Comparison of ENCODE assay signal across 8 mouse cellular contexts in the genomic region with DNA sequence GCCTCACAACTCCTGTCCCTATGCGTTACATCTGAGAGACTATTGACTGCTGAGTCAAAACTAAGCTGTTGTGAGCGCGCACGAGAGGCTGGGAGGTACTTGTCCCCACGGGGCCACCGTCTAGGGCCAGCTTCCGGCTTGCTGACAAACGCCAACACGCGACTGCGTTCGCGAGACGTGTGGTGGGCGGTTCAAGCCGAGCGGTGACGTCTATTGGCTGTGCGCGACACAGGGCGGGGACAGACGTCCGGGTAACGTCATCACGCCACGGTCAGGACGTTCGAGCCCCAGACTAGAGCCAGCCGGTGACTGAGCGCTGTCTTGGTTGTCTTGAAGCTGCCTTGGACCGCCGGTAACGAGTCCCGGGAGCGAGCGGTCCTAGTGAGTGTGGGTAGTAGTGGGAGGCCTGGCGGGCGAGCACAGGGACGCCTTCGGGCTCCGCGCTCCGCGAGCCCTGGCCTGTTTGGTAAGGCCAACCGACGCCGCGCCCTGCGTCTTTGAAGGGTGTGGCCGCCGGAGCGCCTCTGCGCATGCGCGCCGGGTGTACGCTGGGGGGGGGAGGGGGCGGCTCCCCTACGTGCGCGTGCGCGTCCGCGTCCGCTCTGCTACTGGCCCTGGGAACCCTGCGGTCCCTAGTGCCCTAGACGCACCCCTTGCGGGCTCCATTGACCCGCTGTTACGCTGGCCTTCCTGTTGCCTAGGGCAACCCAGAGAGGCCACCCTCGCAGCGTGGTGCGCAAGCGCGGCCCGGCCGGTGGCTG. TPM values are rescaled to one million over a fixed set of nuclear protein-coding genes. Genes with fewer than 3 reads are reported as not detected.
A peak's percentile ranks its signal among the peaks of the same experiment; 100 is the strongest.
DNase-seq lines count a peak whose midpoint lies in the region; ATAC-seq and TF ChIP-seq lines count a peak whose summit lies in the region.

A gene (plus strand): TSS at position 269 of the 761 bp plus-strand sequence.

- peak; percentile 93 for TF ChIP-seq POLR2A in testis, adult 2 months (IDR thresholded peaks at IDR 0.05; ENCODE audit: control insufficient read depth, low read depth, low read length)

- WGBS in forebrain, embryonic 12.5 days = under 1% methylated on average over 50 of the region's 78 CpGs
- under 1% methylated on average over 78 of the region's 78 CpGs for WGBS in heart, postnatal 0 days
- under 1% methylated on average over 77 of the region's 78 CpGs for WGBS in liver, embryonic 16.5 days (ENCODE audit: insufficient replicate concordance)
- WGBS in neural tube, embryonic 13.5 days = under 1% methylated on average over 74 of the region's 78 CpGs

- no peak for TF ChIP-seq CTCF in E14TG2a.4 (conservative IDR thresholded peaks at IDR 0.05; ENCODE audit: low read length)
- peak; percentile 5; the same call in 1 of the 2 replicates for TF ChIP-seq CTCF in heart, postnatal 0 days (IDR thresholded peaks at IDR 0.05; ENCODE audit: low read depth)
- no peak for TF ChIP-seq CTCF in testis, adult 2 months (IDR thresholded peaks at IDR 0.05; ENCODE audit: control insufficient read depth, insufficient read depth, insufficient replicate concordance, low read depth, low read length)

- H3K36me3 ChIP-seq in E14TG2a.4 (ENCODE audit: insufficient read depth, low read length) = peaks cover 73% of the 10 kb centered on the region
- peaks cover 62% of the 10 kb centered on the region for H3K36me3 ChIP-seq in forebrain, embryonic 12.5 days (replicated peaks)
- peaks cover 39% of the 10 kb centered on the region for H3K36me3 ChIP-seq in heart, postnatal 0 days (replicated peaks; ENCODE audit: control insufficient read depth, insufficient read depth, low read length)
- H3K36me3 ChIP-seq in liver, embryonic 16.5 days (ENCODE audit: control insufficient read depth, insufficient read depth) = peaks cover 36% of the 10 kb centered on the region
- H3K36me3 ChIP-seq in neural tube, embryonic 13.5 days = peaks cover 57% of the 10 kb centered on the region
- H3K36me3 ChIP-seq in testis, adult 2 months (ENCODE audit: control insufficient read depth, insufficient read depth, low read length) = no peaks in the 10 kb centered on the region

- peak within 1 kb of the TSS; percentile 95 for H3K4me3 ChIP-seq in E14TG2a.4 (replicated peaks; ENCODE audit: low read length)
- H3K4me3 ChIP-seq in forebrain, embryonic 12.5 days (replicated peaks) = peak within 1 kb of the TSS; percentile 81
- peak within 1 kb of the TSS; percentile 58 for H3K4me3 ChIP-seq in heart, postnatal 0 days (ENCODE audit: low read depth, low read length)
- H3K4me3 ChIP-seq in liver, embryonic 16.5 days (ENCODE audit: low read depth, low read length) = peak within 1 kb of the TSS; percentile 84
- peak within 1 kb of the TSS; percentile 81 for H3K4me3 ChIP-seq in neural tube, embryonic 13.5 days
- H3K4me3 ChIP-seq in testis, adult 2 months (ENCODE audit: control insufficient read depth, low read depth, low read length) = peak within 1 kb of the TSS; percentile 94

- no peaks in the 10 kb centered on the region for H3K9me3 ChIP-seq in E14TG2a.4 (ENCODE audit: low read length)
- no peaks in the 10 kb centered on the region for H3K9me3 ChIP-seq in forebrain, embryonic 12.5 days
- no peaks in the 10 kb centered on the region for H3K9me3 ChIP-seq in heart, postnatal 0 days (replicated peaks; ENCODE audit: control insufficient read depth, low read length)
- no peaks in the 10 kb centered on the region for H3K9me3 ChIP-seq in liver, embryonic 16.5 days (replicated peaks; ENCODE audit: control insufficient read depth, low read length)
- H3K9me3 ChIP-seq in neural tube, embryonic 13.5 days = no peaks in the 10 kb centered on the region

- H3K27me3 ChIP-seq in E14TG2a.4 (ENCODE audit: insufficient read depth, low read length) = no peaks in the 10 kb centered on the region
- H3K27me3 ChIP-seq in forebrain, embryonic 12.5 days = no peaks in the 10 kb centered on the region
- no peaks in the 10 kb centered on the region for H3K27me3 ChIP-seq in heart, postnatal 0 days (ENCODE audit: control insufficient read depth, insufficient read depth, low read length)
- H3K27me3 ChIP-seq in liver, embryonic 16.5 days (ENCODE audit: control insufficient read depth, insufficient read depth, low read depth, low read length) = no peaks in the 10 kb centered on the region
- no peaks in the 10 kb centered on the region for H3K27me3 ChIP-seq in neural tube, embryonic 13.5 days
- no peaks in the 10 kb centered on the region for H3K27me3 ChIP-seq in testis, adult 2 months (ENCODE audit: control insufficient read depth, insufficient read depth, low read length)

- peak within 1 kb of the TSS; percentile 77 for H3K9ac ChIP-seq in forebrain, embryonic 12.5 days
- H3K9ac ChIP-seq in heart, postnatal 0 days (replicated peaks; ENCODE audit: low read depth, low read length) = peak within 1 kb of the TSS; percentile 73
- peak within 1 kb of the TSS; percentile 95 for H3K9ac ChIP-seq in liver, embryonic 16.5 days (ENCODE audit: low read depth, low read length)
- H3K9ac ChIP-seq in neural tube, embryonic 13.5 days = peak within 1 kb of the TSS; percentile 82

- TF ChIP-seq EP300 in heart, postnatal 0 days (IDR thresholded peaks at IDR 0.05; ENCODE audit: low read depth) = peak; percentile 93

- peak within 1 kb of the TSS; percentile 92 for H3K27ac ChIP-seq in forebrain, embryonic 12.5 days
- H3K27ac ChIP-seq in heart, postnatal 0 days (ENCODE audit: low read depth) = peak within 1 kb of the TSS; percentile 94
- peak within 1 kb of the TSS; percentile 96 for H3K27ac ChIP-seq in liver, embryonic 16.5 days (ENCODE audit: low read length)
- peak within 1 kb of the TSS; percentile 97 for H3K27ac ChIP-seq in neural tube, embryonic 13.5 days (replicated peaks)
- peak within 1 kb of the TSS; percentile 99 for H3K27ac ChIP-seq in testis, adult 2 months (ENCODE audit: control insufficient read depth, insufficient read depth, low read depth, low read length)

- peak; percentile 97 for DNase-seq in c-Kit-positive CD71-positive TER-119-positive erythroid progenitor cells, embryonic 14.5 days (ENCODE audit: low spot score)
- peak; percentile 97 for DNase-seq in heart, postnatal 0 days (ENCODE audit: low spot score)
- peak; percentile 99 for DNase-seq in kidney, postnatal 4 days

- peak; percentile 98 for ATAC-seq in forebrain, embryonic 12.5 days (ENCODE audit: low FRiP score)
- peak; percentile 99 for ATAC-seq in heart, postnatal 0 days (ENCODE audit: insufficient read depth, low read depth)
- ATAC-seq in liver, embryonic 16.5 days (ENCODE audit: low read depth) = peak; percentile 95
- peak; percentile 99 for ATAC-seq in neural tube, embryonic 13.5 days (ENCODE audit: low read depth)

- H3K4me1 ChIP-seq in E14TG2a.4 (replicated peaks; ENCODE audit: low read depth, low read length) = peaks cover 71% of the 10 kb centered on the region
- peaks cover 17% of the 10 kb centered on the region for H3K4me1 ChIP-seq in forebrain, embryonic 12.5 days
- peaks cover 7% of the 10 kb centered on the region; the same call in 1 of the 2 replicates for H3K4me1 ChIP-seq in heart, postnatal 0 days (ENCODE audit: control insufficient read depth, insufficient read depth)
- H3K4me1 ChIP-seq in liver, embryonic 16.5 days (ENCODE audit: control insufficient read depth, low read depth, low read length) = peaks cover 15% of the 10 kb centered on the region
- H3K4me1 ChIP-seq in neural tube, embryonic 13.5 days (replicated peaks) = peaks cover 33% of the 10 kb centered on the region
- peaks cover 2% of the 10 kb centered on the region; the same call in 1 of the 2 replicates for H3K4me1 ChIP-seq in testis, adult 2 months (ENCODE audit: control insufficient read depth, insufficient read depth, low read length)

- peak within 1 kb of the TSS; percentile 81 for H3K4me2 ChIP-seq in forebrain, embryonic 12.5 days
- peak within 1 kb of the TSS; percentile 80 for H3K4me2 ChIP-seq in heart, postnatal 0 days (ENCODE audit: low read depth, low read length)
- peak within 1 kb of the TSS; percentile 90 for H3K4me2 ChIP-seq in liver, embryonic 16.5 days (ENCODE audit: low read depth, low read length)
- peak within 1 kb of the TSS; percentile 89 for H3K4me2 ChIP-seq in neural tube, embryonic 13.5 days

RNA-seq across cellular contexts. Expression of the gene that starts here (rescaled TPM):
- polyA plus RNA-seq in forebrain, embryonic 12.5 days (2016; fragmentation: Nextera tagmentation; extraction: Ambion mirVana) = 104 and 115 TPM in 2 replicates
- total RNA-seq in heart, postnatal 0 days (2014; rRNA removed; ENCODE audit: low replicate concordance) = 112 and 139 TPM in 2 replicates
- 12.9 and 16.0 TPM in 2 replicates for polyA plus RNA-seq in heart, postnatal 0 days (2015; fragmentation: Nextera tagmentation; extraction: Ambion mirVana)
- polyA plus RNA-seq in liver, embryonic 16.5 days (2015; fragmentation: Nextera tagmentation; extraction: Ambion mirVana) = 20.2 and 23.4 TPM in 2 replicates
- polyA plus RNA-seq in neural tube, embryonic 13.5 days (2015; fragmentation: Nextera tagmentation; extraction: Ambion mirVana) = 78.0 and 79.6 TPM in 2 replicates
- polyA plus RNA-seq in testis, adult 2 months (2012; rRNA removed) = 469 and 559 TPM in 2 replicates

Comparison
In these comparisons a context has a peak if more than half of its experiments do, and no peak if none do; other contexts are left out.
1. Peak in every context shown above with its lines: DNase-seq, ATAC-seq, H3K4me3 ChIP-seq and H3K27ac ChIP-seq.